Mouse (Mus musculus) adrenal gland (tissue): ENCODE data around the gene Bckdha.

Experiments used
- intact Hi-C: fragments of 180-260 bp; cut with DNase I; formaldehyde crosslinking; loops from one replicate; pipeline ENCODE4 v1.15.1; 2025
- long read RNA-seq, 2 experiments: library from polyadenylated mRNA; unstranded; transcript quantifications; one replicate each; pipeline ENCODE4 v2.0.0; 2020; ENCODE audit warnings: borderline replicate concordance in 1 of 2; ENCODE audit not compliant: insufficient replicate concordance in 1 of 2

Gene Bckdha
- long read RNA-seq, experiment 1, transcript Bckdha-201 (9 exons, 1,899 nt): major isoform, 38 of 56 reads
- long read RNA-seq, experiment 1, partial matches to known transcripts: 15 of 56 reads
- long read RNA-seq, experiment 1, other reads (novel, unspliced or antisense): 3 of 56 reads
- long read RNA-seq, experiment 2, transcript Bckdha-201 (9 exons, 1,899 nt): major isoform, 28 of 33 reads
- long read RNA-seq, experiment 2, partial matches to known transcripts: 4 of 33 reads
- long read RNA-seq, experiment 2, other reads (novel, unspliced or antisense): 1 of 33 reads

DNA sequence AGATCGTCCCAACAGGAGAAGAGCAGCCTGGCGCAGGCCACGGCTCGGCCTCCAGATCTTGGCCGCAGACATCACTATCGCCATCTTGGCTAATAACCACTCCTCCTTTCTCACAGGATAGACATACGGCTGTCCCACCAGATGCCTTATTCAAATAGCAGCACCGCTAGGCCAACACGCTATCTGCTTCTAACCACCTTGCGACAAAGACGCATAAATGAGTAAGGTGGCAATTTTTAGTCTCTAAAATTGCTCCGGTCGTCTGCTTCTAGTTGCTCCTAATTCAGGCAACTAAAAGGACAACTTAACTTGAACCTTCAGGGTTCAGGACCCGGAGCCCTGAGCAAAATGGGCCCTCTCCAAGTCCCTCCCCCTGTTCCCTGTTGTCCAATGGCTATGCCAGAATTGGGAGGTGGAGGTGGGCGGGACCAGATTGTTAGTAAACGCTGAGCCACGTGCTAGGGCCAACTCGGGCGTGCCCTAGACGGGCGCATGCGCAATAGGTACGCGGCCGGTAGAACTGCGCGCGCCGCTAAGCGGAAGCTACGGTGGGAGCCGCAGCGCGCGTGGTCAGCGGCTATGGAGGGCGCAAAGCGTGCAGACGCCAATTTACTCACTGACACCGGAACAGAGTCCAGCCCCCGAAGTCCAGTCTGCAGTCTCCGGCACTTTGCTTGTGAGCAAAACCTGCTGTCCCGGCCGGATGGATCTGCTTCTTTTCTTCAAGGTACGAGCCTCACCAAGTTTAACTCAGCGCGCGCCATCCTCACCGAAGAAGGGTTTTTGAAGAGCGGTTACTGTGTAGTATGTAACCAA is at the start of gene Bckdha, which contains the start of gene Exosc5:
Gene Bckdha, minus strand, starts transcription at position 325 of the 816 bp plus-strand sequence.
Gene Exosc5, plus strand, starts transcription at position 508 of the 816 bp plus-strand sequence.
- intact Hi-C loops: no loop called here

GRCm38 (mm10) chr7:25707581-25708292 is 49.0 kb upstream of the Bckdha start:
- intact Hi-C loops: no loop called here

GRCm38 (mm10) chr7:25706578-25707170 is 47.9 kb upstream of the Bckdha start:
- intact Hi-C loops: no loop called here

GRCm38 (mm10) chr7:25705801-25706251 is 47.0 kb upstream of the Bckdha start:
- intact Hi-C loops: no loop called here

GRCm38 (mm10) chr7:25704716-25705364 is 46.1 kb upstream of the Bckdha start:
- intact Hi-C loops: no loop called here

DNA sequence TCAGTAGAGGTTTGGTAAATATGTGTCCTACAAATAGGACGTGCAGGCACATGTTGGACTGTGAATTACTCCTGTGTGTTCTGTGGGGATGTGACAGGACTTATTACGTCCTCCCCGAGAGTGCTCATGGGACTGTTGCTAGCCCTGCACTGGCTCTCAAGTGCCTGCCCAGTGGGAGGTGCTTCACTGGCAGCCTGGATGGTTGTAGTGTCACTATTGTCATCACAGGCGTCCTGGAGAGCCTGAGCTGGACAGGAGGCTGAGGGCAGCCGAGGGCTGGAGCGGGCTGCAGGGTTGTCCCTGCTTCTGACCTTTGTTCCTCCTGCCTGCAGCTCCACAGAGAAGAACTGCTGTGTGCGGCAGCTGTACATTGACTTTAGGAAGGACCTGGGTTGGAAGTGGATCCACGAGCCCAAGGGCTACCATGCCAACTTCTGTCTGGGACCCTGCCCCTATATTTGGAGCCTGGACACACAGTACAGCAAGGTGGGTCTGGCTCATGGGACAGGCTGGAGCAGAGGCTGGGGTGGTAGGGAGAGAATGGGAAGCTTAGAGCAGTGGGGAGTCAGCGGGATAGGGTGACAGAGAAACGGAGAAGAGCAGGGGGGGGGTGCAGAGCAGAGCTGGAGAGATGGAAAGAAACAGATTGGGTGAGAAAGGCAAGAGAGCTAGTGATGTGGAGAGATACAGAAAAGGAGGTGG is 45.2 kb upstream of the Bckdha start:
- intact Hi-C loops: no loop called here

- intact Hi-C loops: no loop called here
These were observed 43.6 kb upstream of the Bckdha start for GRCm38 (mm10) chr7:25702350-25702749.

- intact Hi-C loops: no loop called here
These were observed 42.0 kb upstream of the Bckdha start for GRCm38 (mm10) chr7:25700732-25701131.

DNA sequence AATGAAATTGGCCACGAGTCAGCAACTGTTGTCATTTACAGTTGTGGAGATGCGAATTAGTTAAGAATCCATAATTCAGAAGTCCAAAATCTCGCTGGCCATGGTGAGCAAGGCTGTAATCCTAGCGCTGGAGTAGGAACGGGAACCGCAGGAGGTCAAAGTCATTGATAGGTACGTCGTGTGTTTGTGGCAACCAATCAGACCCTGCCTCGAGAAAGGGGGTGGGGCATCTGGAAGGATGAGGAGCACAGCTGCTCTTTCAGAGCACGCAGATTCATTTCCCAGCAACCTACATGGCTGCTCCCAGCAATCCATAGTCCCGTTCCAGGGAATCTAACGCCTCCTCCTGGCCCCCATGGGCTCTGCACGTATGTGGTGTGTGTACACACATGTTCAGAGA is 41.1 kb upstream of the Bckdha start:
- intact Hi-C loops: no loop called here

GRCm38 (mm10) chr7:25694104-25694503 is 35.3 kb upstream of the Bckdha start:
- intact Hi-C loops: no loop called here

DNA sequence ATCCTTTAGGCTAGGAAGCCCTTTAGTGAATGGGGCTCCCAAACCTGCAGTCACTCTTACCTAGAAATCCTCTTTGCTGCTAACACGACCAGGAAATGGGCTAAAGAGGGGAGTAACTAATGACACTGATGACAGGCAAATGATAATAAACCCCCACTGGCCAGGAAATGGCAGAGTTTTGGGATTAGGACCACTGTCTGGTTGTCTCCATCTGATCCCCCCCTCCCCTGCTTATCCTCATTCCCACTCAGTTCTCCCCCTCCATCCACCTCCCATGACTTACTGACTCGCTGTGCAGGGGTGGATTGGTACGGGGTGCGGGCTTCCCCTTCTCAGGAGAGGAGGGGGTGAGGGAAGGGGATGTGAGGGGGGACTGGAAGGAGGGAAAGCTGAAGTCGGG is 31.3 kb upstream of the Bckdha start:
- intact Hi-C loops: no loop called here

GRCm38 (mm10) chr7:25689603-25690021 is 30.8 kb upstream of the Bckdha start:
- intact Hi-C loops: no loop called here

DNA sequence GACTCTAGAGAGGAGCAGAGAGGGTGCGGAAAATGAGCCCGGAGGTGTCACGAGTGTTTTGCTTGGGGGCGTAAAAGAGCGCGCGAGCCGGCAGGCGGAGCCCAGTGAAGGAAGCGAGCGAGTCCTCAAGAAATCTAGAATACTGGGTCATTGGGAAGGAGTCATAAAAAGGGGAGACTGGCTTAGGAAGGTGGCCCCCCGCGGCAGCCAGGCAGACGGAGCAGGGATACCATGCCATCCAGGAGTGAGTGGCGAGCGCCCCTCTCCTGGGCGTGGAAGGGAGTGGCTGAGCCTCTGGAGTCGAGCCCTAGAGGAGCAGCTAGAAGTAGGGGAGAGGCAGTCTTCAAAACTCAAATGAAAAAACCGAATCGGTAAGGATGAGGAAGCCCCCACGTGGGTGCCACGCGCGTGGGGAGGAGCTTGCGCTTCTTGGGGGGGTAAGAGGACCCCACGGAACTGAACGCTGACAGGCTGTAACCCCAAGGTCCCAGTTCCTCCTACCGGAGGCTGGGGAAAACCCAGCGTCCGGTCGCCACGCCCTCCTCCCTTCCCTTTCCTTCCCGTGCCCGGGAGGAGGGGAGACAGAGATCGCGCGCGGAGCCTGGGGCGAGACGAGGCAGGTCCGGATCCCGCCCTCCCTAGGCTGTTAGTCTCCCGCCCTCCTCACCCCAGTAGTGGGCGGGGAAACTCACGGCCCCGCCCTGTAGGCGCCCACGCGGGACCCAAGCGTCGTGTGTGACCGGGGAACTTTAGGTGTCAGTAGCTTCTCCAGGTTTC is 30.2 kb upstream of the Bckdha start:
- intact Hi-C loops: no loop called here

DNA sequence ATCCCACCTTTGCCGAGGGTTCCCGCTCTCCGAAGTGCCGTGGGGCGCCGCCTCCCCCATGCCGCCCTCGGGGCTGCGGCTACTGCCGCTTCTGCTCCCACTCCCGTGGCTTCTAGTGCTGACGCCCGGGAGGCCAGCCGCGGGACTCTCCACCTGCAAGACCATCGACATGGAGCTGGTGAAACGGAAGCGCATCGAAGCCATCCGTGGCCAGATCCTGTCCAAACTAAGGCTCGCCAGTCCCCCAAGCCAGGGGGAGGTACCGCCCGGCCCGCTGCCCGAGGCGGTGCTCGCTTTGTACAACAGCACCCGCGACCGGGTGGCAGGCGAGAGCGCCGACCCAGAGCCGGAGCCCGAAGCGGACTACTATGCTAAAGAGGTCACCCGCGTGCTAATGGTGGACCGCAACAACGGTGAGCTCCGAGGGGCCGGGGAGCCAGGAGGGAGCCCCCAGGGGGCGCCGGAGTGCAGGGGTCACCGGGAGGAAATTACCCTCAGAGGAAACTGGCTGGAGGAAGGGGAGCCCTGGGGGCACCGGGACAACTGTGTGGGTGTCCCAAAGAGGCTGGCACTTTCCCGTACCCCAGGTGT is 29.1 kb upstream of the Bckdha start:
- intact Hi-C loops: no loop called here

- intact Hi-C loops: no loop called here
These were observed 28.1 kb upstream of the Bckdha start, which contains the start of gene Tgfb1 for GRCm38 (mm10) chr7:25686680-25687531. Gene Tgfb1 (plus strand): TSS chr7:25687002.

GRCm38 (mm10) chr7:25685926-25686470 is 27.2 kb upstream of the Bckdha start:
- intact Hi-C loops: no loop called here

DNA sequence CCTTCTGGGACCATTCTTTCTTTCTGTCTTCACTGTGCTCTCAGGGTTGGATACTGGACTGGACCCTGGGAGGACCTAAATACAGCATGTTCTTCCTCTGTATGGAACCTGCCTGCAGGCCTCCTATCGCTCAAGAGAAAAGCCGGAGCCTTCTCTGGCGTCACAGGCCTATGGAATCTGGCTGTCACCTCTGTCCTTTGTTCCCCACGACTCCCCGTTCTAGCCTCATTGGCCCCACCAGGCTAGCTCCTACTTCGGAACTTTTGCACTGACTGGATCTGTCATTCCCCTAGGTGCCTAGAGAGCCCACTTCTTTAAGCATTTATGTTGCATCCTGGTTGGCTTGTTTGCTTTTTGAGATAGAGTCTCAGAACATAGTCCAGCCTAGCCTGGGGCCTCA is 25.9 kb upstream of the Bckdha start:
- intact Hi-C loops: no loop called here
